In genomic region chr17:9680741-9681140, GRCm38 (mm10) we compare ENCODE assay signal across 20 mouse cellular contexts. TPM values are rescaled to one million over a fixed set of nuclear protein-coding genes. Genes with fewer than 3 reads are reported as not detected.
A peak's percentile ranks its signal among the peaks of the same experiment; 100 is the strongest.
DNase-seq lines count a peak whose midpoint lies in the region; ATAC-seq lines count a peak whose summit lies in the region.
"Had no signal": no experiment of that assay in that cellular context is flagged by ENCODE, and none has a peak within 500 bp of the region (broad histone marks: within the 10 kb centered on the region; RNA-seq: fewer than 3 reads in every experiment).

No protein-coding gene starts in this region.

- H3K4me2 ChIP-seq in hindbrain, embryonic 14.5 days (replicated peaks), result no peak overlapping the region
- H3K4me2 ChIP-seq in liver, embryonic 11.5 days, result no peak overlapping the region
- H3K4me2 ChIP-seq: embryonic facial prominence, embryonic 12.5 days had no signal

- no peak for DNase-seq in frontal cortex, postnatal 14 days (ENCODE audit: low spot score in 2 of 2)
- DNase-seq in brain, adult 2 months (ENCODE audit: low read depth, low spot score), result peak; percentile 74
- DNase-seq in hindbrain, embryonic 14.5 days (ENCODE audit: low spot score), result peak; percentile 38
- peak; percentile 38 for DNase-seq in mesoderm, embryonic 11.5 days (ENCODE audit: low read depth, low spot score)
- no peak for DNase-seq in liver, embryonic 11.5 days (ENCODE audit: low spot score)
- no peak for DNase-seq in kidney, postnatal 14 days
- no peak for DNase-seq in urinary bladder, postnatal 4 days (ENCODE audit: low spot score in 2 of 2)
- DNase-seq: adrenal gland, adult 8-10 months; cerebellum, adult 11 months; gastrocnemius, postnatal 25 days; heart, postnatal 36 days; kidney, postnatal 25 days; liver; lung, postnatal 14 days; spleen, adult 18-20 months had no signal

- 36% methylated on average over 8 of the region's 8 CpGs for WGBS in hindbrain, embryonic 14.5 days
- 74% methylated on average over 8 of the region's 8 CpGs for WGBS in liver, embryonic 11.5 days

- H3K4me1 ChIP-seq in hindbrain, embryonic 14.5 days (replicated peaks; ENCODE audit: control insufficient read depth, insufficient read depth, low read length), result peaks cover 9% of the 10 kb centered on the region
- H3K4me1 ChIP-seq in liver, embryonic 11.5 days (replicated peaks; ENCODE audit: control insufficient read depth, insufficient read depth, low read length), result no peaks in the 10 kb centered on the region
- H3K4me1 ChIP-seq: embryonic facial prominence, embryonic 12.5 days had no signal

- H3K4me3 ChIP-seq in hindbrain, embryonic 14.5 days (replicated peaks; ENCODE audit: low read length), result no peak overlapping the region
- no peak overlapping the region for H3K4me3 ChIP-seq in liver, embryonic 11.5 days (ENCODE audit: low read depth, low read length)
- H3K4me3 ChIP-seq: embryonic facial prominence, embryonic 12.5 days; myocyte had no signal

- peak overlapping the region; percentile 47; the same call in 1 of the 2 replicates for H3K27ac ChIP-seq in hindbrain, embryonic 14.5 days
- no peak overlapping the region for H3K27ac ChIP-seq in liver, embryonic 11.5 days (ENCODE audit: low read depth, low read length)
- H3K27ac ChIP-seq: embryonic facial prominence, embryonic 12.5 days had no signal

- ATAC-seq in frontal cortex, adult (ENCODE audit: low TSS enrichment), result peak; percentile 90
- ATAC-seq in hindbrain, embryonic 14.5 days (ENCODE audit: low FRiP score), result no peak
- ATAC-seq in liver, embryonic 11.5 days (replicated peaks; ENCODE audit: low FRiP score), result no peak

- H3K9ac ChIP-seq in hindbrain, embryonic 14.5 days, result no peak overlapping the region
- H3K9ac ChIP-seq in liver, embryonic 11.5 days (ENCODE audit: low read depth, low read length), result no peak overlapping the region
- H3K9ac ChIP-seq: embryonic facial prominence, embryonic 12.5 days had no signal

- no peaks in the 10 kb centered on the region for H3K36me3 ChIP-seq in hindbrain, embryonic 14.5 days (replicated peaks; ENCODE audit: control insufficient read depth, insufficient read depth)
- H3K36me3 ChIP-seq in liver, embryonic 11.5 days (ENCODE audit: control insufficient read depth, insufficient read depth, low read length), result no peaks in the 10 kb centered on the region
- H3K36me3 ChIP-seq: embryonic facial prominence, embryonic 12.5 days had no signal

- no peaks in the 10 kb centered on the region for H3K9me3 ChIP-seq in hindbrain, embryonic 14.5 days (ENCODE audit: control insufficient read depth, low read length)
- H3K9me3 ChIP-seq in liver, embryonic 11.5 days (ENCODE audit: control insufficient read depth, low read length), result no peaks in the 10 kb centered on the region
- H3K9me3 ChIP-seq: embryonic facial prominence, embryonic 12.5 days had no signal

- no peaks in the 10 kb centered on the region for H3K27me3 ChIP-seq in hindbrain, embryonic 14.5 days (ENCODE audit: control insufficient read depth, insufficient read depth, low read length)
- H3K27me3 ChIP-seq in liver, embryonic 11.5 days (replicated peaks; ENCODE audit: control insufficient read depth, insufficient read depth, low read length), result no peaks in the 10 kb centered on the region
- H3K27me3 ChIP-seq: embryonic facial prominence, embryonic 12.5 days had no signal

RNA-seq across cellular contexts. Expression of gene Pabpc6, which starts 11.2 kb away (rescaled TPM):
- polyA plus RNA-seq in hindbrain, embryonic 14.5 days (2014; fragmentation: Nextera tagmentation; extraction: Ambion mirVana), result not detected in 2 replicates
- polyA plus RNA-seq in liver, embryonic 11.5 days (2014; fragmentation: Nextera tagmentation; extraction: Ambion mirVana), result not detected in 2 replicates
- polyA plus RNA-seq: C2C12; embryonic facial prominence, embryonic 12.5 days; myocyte; thymus, postnatal 0 days had no signal

Comparison
In these comparisons a context has a peak if more than half of its experiments do, and no peak if none do; other contexts are left out.
1. DNase-seq: peak in brain, adult 2 months (single experiment), hindbrain, embryonic 14.5 days (single experiment) and mesoderm, embryonic 11.5 days (single experiment); none in frontal cortex, postnatal 14 days (0 of 2), liver, embryonic 11.5 days (single experiment), kidney, postnatal 14 days (single experiment) and urinary bladder, postnatal 4 days (0 of 2).